Mouse (Mus musculus) erythroblast, embryonic 14.5 days (primary cell): ENCODE measurements around the gene Adora1. TPM values are rescaled to one million over a fixed set of nuclear protein-coding genes. Genes with fewer than 3 reads are reported as not detected.

ENCODE experiments used
- H3K27me3 ChIP-seq: 2 replicates; pipeline ENCODE4 v1.6.1; 2012; ENCODE audit warnings: inconsistent platforms; ENCODE audit not compliant: control insufficient read depth
- H3K36me3 ChIP-seq: 2 replicates; pipeline ENCODE4 v1.6.1; 2012; ENCODE audit warnings: mild to moderate bottlenecking, inconsistent platforms; ENCODE audit not compliant: control insufficient read depth
- H3K4me1 ChIP-seq: 2 replicates; pipeline ENCODE4 v1.6.1; 2012; ENCODE audit warnings: inconsistent platforms; ENCODE audit not compliant: control insufficient read depth
- H3K4me3 ChIP-seq: replicated peaks from 2 replicates; pipeline ENCODE3; 2012; ENCODE audit warnings: moderate library complexity, mild to moderate bottlenecking, inconsistent platforms
- H3K9me3 ChIP-seq: 2 replicates; pipeline ENCODE4 v1.6.1; 2012; ENCODE audit warnings: low read length, inconsistent platforms, mixed read lengths; ENCODE audit not compliant: control insufficient read depth
- GATA1 ChIP-seq: IDR thresholded peaks from 2 replicates; pipeline ENCODE4 v1.6.1; 2012; ENCODE audit warnings: low read length, inconsistent platforms, mixed read lengths
- TAL1 ChIP-seq: IDR thresholded peaks from 3 replicates; pipeline ENCODE4 v1.6.1; 2012; ENCODE audit warnings: low read length, inconsistent platforms, mixed read lengths
- polyA plus RNA-seq: library from polyadenylated mRNA; stranded (reverse); fragments of >175 nt; gene quantifications from 2 replicates; pipeline ENCODE4 v1.2.3, GENCODE M21; 2012

Adora1 gene
- polyA plus RNA-seq, 1 experiment, result not detected

DNA sequence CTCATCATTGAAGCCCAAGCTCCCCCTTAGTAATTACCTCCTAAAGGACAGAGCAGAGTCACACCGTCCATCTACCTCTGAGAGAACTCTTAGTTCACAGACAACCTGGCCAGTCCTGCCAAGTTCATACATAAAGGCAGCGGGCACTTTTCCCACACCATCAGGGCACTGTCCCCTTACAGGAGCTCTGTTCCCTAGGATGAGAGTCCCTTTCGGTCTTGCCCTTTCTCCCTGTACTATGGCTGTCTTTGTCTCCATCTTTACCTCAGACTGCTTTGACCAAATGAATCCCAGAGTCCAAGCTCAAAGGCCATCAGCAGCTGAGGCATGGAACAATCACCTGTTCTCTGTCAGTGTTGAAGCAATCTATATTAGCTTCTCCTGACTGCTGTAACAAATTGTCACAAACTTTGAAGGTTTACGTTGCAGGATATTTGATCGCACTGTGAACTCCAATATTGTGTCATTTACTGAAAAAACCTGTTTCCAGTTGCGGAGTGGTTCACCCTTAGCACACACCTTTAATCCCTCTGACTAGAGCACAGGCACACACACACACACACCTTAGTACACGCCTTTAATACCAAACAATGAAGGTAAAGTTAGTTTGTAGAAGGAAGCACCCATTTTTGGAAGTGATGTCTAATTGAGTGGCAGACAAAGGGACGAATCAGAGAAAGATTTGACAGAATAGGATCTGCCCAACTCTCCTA lies 66.1 kb downstream of the Adora1 start:
- no peaks in the 10 kb centered on the region for H3K36me3 ChIP-seq

DNA sequence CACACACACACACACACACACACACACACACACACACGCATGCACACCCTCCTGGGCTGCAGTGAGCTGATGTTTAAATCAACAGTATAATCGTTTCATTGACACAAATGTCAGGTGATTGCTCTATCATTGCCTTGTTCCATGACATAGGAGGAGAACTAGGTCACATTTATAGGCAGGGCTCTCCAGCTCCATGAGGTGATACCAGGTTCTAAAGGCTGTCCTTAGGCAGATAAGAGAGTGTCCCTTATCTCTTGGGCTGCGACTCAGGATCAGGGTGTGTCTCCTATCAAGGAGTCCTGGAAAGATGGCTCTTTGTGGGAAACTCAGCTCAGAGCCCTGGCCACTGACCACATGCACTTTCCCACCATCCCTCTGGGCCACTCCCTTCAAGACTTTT lies 66.7 kb downstream of the Adora1 start:
- Histone ChIP-seq H3K4me1 (peaks cover 6% of the 10 kb centered on the region), H3K27me3 (no peaks in the 10 kb centered on the region)

More for the DNA sequence above, 66.1 kb downstream of the Adora1 start:
- H3K9me3 ChIP-seq, result no peaks in the 10 kb centered on the region
- H3K4me1 ChIP-seq, result peaks cover 6% of the 10 kb centered on the region
- no peaks in the 10 kb centered on the region for H3K27me3 ChIP-seq
- TF ChIP-seq TAL1 (no peak), GATA1 (no peak)
- no peak overlapping the region for H3K4me3 ChIP-seq

DNA sequence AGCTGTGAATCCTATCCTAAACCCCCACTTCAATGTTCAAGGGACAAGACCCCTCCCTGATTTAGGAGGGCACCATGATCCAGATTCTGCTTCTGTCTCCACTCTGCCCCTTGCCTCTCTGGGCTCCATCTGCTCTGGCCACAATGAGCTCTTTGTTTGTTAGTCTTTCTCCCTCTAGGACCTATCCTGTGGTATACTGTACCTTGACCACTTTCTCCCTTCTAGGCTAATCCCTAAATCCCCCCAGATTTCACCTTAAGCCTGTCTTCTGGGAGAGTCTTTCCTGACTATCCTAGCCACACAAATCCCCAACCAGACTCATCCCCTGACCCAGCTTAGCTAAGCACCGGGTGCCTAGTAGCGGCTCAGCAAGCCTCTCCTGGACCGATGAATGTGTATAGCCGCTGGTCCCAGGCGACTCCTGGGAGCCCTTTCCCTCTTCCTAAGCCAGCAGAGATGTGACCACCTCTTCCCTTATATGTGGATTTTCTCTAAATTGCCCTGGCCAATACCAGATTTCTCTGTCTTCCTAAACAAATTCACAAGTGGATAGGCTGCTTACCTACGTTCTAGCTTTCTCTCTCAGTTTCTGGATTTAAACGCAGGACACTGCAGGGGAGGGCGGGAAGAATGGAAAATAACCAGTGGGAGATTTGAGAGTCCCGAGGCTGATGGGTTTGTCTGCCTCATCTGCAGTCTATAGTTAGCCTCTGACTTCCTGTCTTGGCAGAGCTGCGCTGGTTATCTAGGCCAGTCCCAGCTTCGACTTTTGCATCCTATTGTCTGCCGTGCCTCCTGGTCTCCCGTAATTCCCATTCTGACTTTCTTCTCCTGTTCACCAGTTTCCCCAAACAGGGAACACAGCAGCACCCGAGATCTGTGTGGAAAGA lies 67.6 kb downstream of the Adora1 start:
- H3K4me3 ChIP-seq, result no peak overlapping the region
- no peaks in the 10 kb centered on the region for H3K9me3 ChIP-seq
- TF ChIP-seq TAL1, result no peak
- no peak for TF ChIP-seq GATA1
- no peaks in the 10 kb centered on the region for H3K27me3 ChIP-seq
- H3K36me3 ChIP-seq, result no peaks in the 10 kb centered on the region
- peaks cover 6% of the 10 kb centered on the region for H3K4me1 ChIP-seq

More for the DNA sequence above, 66.7 kb downstream of the Adora1 start:
- Histone ChIP-seq H3K4me3 (no peak overlapping the region), H3K36me3 (no peaks in the 10 kb centered on the region), H3K9me3 (no peaks in the 10 kb centered on the region)
- no peak for TF ChIP-seq TAL1
- no peak for TF ChIP-seq GATA1

DNA sequence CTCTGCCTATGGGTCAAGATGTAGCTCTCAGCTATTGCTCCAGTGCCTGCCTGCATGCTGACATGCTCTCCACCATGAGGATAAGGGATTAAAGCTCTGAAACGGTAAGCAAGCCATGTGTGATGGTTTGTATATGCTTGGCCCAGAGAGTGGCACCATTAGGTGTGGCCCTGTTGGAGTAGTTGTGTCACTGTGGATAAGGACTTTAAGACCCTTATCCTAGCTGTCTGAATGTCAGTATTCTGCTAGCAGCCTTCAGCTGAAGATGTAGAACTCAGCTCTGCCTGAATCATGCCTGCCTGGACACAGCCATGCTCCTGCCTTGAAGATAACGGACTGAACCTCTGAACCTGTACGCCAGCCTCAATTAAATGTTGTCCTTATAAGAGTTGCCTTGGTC lies 68.7 kb downstream of the Adora1 start:
- Histone ChIP-seq H3K4me3 (no peak overlapping the region), H3K4me1 (peaks cover 6% of the 10 kb centered on the region), H3K36me3 (no peaks in the 10 kb centered on the region), H3K27me3 (no peaks in the 10 kb centered on the region), H3K9me3 (no peaks in the 10 kb centered on the region)
- TF ChIP-seq TAL1, result no peak
- TF ChIP-seq GATA1, result no peak

DNA sequence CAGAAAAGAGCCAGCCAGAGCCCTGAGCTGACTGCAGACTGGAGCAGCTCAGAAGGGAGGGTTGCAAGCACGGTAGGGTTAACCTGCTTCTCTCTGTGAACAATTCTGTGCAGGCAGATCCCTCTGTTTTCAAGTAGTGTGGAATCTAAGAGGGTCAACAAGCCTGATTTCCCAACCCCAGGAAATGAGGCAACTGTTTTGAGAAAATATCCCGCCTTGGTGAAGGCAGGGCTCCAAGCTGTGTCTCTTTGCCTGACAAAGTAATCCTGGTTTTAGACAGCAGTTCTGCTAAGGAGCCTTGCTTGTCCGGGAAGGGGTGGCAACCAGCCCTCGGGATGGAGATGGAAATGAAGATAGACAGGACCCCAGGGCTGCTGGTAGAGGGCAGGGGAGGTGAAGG lies 70.8 kb downstream of the Adora1 start:
- Histone ChIP-seq H3K9me3 (no peaks in the 10 kb centered on the region), H3K27me3 (no peaks in the 10 kb centered on the region), H3K36me3 (no peaks in the 10 kb centered on the region), H3K4me3 (no peak overlapping the region), H3K4me1 (peaks cover 6% of the 10 kb centered on the region)
- no peak for TF ChIP-seq GATA1
- TF ChIP-seq TAL1, result no peak

DNA sequence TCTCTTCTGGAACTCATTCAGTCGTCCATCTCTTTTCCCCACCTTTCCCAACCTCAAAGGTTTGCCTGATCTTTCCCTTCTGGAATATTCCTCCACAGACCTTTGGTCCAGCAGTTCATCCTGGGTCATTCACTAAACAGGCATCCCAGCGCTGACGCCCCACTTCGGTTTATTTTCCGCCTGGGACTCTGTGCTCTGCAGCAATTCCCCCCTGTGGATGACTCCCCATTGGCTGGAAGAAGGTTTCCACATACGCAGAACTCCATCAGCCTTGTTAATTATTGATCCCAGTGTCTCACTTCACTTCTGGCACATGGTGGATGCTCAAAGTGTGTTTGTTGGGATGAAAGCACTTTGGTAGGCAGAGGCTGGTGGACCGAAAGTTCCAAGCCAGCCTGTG lies 71.8 kb downstream of the Adora1 start:
- TF ChIP-seq GATA1 (no peak), TAL1 (no peak)
- Histone ChIP-seq H3K9me3 (no peaks in the 10 kb centered on the region), H3K27me3 (no peaks in the 10 kb centered on the region), H3K4me3 (no peak overlapping the region), H3K36me3 (no peaks in the 10 kb centered on the region), H3K4me1 (peaks cover 2% of the 10 kb centered on the region)

DNA sequence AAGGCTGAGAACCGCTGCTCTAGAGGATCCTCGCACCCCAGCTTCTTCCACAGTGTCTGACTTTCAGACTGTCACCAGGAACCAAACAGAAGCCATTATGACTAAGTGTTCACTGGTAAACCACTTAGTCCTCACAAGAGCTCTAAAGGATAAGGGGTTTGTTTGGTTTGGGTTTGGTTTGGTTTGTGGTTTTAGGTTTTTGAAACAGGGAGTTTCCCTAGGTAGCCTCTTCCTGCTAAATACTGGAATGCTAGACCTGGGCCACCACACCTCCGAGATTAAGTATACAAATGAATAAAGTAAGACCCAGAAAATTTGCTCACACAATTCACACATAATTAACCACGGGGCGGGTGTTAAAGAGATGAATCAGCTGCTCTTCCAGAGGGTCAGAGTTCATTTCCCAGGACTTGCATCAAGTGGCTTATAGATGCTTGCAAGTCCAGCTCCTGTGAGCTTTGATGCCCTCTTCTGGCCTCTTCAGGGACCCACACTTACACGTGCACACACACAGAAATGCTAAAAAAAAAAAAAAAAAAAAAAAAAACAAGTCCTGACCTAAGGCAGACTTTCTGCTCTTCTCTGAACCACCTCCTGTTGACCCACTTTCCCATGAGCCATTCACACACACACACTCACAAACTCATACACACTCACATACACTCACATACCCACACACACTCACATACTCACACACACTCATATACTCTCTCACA lies 72.6 kb downstream of the Adora1 start:
- TF ChIP-seq GATA1, result no peak
- no peak for TF ChIP-seq TAL1
- Histone ChIP-seq H3K9me3 (no peaks in the 10 kb centered on the region), H3K4me3 (no peak overlapping the region), H3K36me3 (no peaks in the 10 kb centered on the region), H3K27me3 (no peaks in the 10 kb centered on the region), H3K4me1 (no peaks in the 10 kb centered on the region)

DNA sequence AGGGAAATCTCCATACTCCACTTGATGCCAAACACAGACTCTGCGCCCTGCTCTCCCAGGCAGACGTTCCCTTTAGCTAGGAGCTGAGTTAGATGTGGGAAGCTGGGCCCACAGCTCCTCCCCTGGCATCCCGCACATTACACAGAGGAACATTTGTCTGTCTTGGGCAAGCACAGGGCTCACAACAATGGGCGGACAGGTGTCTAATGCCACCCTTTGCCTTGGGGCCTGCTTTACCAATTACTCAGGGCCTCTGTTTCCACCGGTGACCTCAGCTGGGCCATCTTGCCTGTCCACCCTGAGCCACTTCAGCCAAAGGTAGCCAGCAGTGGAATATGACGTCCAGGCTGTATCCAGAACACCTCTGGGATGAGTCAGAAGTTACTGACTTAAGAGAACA lies 73.8 kb downstream of the Adora1 start:
- Histone ChIP-seq H3K27me3 (no peaks in the 10 kb centered on the region), H3K9me3 (no peaks in the 10 kb centered on the region), H3K36me3 (no peaks in the 10 kb centered on the region), H3K4me1 (no peaks in the 10 kb centered on the region), H3K4me3 (no peak overlapping the region)
- TF ChIP-seq TAL1 (no peak), GATA1 (no peak)

DNA sequence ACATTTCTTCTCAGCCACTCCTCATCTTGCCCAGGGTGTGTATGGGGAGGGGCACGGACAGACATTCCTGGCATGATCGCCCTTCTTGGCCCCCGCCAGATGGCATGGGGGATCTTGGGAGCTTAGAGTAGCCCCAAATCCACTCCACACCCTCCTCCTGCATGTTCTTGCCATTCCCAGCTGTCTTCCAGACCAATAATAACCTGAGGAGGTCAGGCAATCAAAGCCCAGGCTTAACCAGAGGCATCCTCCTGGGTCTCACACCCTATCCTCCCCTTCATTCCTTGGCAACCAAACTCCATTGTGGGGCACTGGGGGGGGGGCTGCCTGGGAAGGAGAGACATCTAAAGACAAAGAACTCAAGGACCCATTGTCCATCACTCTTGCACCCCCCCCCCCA lies 74.8 kb downstream of the Adora1 start:
- TF ChIP-seq GATA1, result no peak
- no peak for TF ChIP-seq TAL1
- Histone ChIP-seq H3K27me3 (no peaks in the 10 kb centered on the region), H3K9me3 (no peaks in the 10 kb centered on the region), H3K4me3 (no peak overlapping the region), H3K4me1 (no peaks in the 10 kb centered on the region), H3K36me3 (no peaks in the 10 kb centered on the region)
